9 mouse cellular contexts compared by ENCODE assay signal in the genomic region with DNA sequence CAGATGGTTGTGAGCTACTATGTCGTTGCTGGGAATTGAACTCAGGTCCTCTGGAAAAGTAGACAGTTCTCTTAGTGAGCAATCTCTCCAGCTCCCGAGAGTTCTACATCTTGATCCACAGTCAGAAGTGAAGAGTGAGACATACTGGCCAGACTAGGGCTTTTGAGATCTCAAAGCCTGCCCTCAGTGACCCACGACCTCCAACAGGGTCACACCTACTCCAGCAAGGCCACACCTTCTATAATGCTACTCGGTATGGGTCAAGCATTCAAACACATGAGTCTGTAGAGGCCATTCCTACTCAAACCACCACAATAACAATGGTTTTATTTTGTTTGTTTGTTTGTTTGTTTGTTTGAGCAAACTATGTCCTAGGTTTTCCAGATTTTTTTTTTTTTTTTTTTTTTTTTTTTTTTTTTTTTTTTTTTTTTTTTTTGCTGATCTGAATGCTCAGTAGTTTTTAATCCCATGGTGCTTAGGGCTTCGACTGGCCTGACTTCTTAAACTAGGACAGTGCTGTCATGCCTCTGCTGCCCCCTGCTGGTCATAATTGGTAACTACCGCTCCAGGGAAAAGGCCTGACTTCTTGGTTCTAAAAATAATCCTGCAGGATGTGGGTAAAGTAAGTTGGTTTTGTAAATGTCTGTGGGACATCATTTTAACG. TPM values are rescaled to one million over a fixed set of nuclear protein-coding genes. Genes with fewer than 3 reads are reported as not detected.
A peak's percentile ranks its signal among the peaks of the same experiment; 100 is the strongest.
DNase-seq lines count a peak whose midpoint lies in the region; ATAC-seq and TF ChIP-seq lines count a peak whose summit lies in the region.
"Had no signal": no experiment of that assay in that cellular context is flagged by ENCODE, and none has a peak within 500 bp of the region (broad histone marks: within the 10 kb centered on the region; RNA-seq: fewer than 3 reads in every experiment).

No protein-coding gene starts in this region.

- intact Hi-C loops in gastrocnemius, adult 2 months (cut with DNase I) = loop anchor here (2.0 to 10.0 kb wide), 4 partner anchors 60 to 478 kb away; no protein-coding TSS in a partner anchor

- DNase-seq in neural tube, embryonic 10.5 days (ENCODE audit: extremely low spot score, low spot score) = peak; percentile 80
- peak; percentile 90 to 92 for DNase-seq in cerebellum, postnatal 14 days
- peak; percentile 88 for DNase-seq in gastrocnemius, adult 2 months
- DNase-seq in liver = peak; percentile 81
- DNase-seq in neural tube, embryonic 11.5 days (ENCODE audit: low spot score) = peak; percentile 80
- peak; percentile 68 for DNase-seq in testis, postnatal 14 days (ENCODE audit: low spot score)

- H3K4me2 ChIP-seq in neural tube, embryonic 15.5 days = no peak overlapping the region
- H3K4me2 ChIP-seq in kidney, embryonic 14.5 days (replicated peaks; ENCODE audit: low read depth, low read length) = no peak overlapping the region
- no peak overlapping the region for H3K4me2 ChIP-seq in neural tube, embryonic 11.5 days (ENCODE audit: low read depth)
- H3K4me2 ChIP-seq: embryonic facial prominence, embryonic 13.5 days had no signal

- H3K36me3 ChIP-seq in neural tube, embryonic 15.5 days = no peaks in the 10 kb centered on the region
- no peaks in the 10 kb centered on the region for H3K36me3 ChIP-seq in kidney, embryonic 14.5 days (ENCODE audit: control insufficient read depth, insufficient read depth, low read length)
- H3K36me3 ChIP-seq in neural tube, embryonic 11.5 days (ENCODE audit: control insufficient read depth, insufficient read depth, low read length) = no peaks in the 10 kb centered on the region
- H3K36me3 ChIP-seq: embryonic facial prominence, embryonic 13.5 days had no signal

- no peak overlapping the region for H3K9ac ChIP-seq in neural tube, embryonic 15.5 days (replicated peaks)
- H3K9ac ChIP-seq in kidney, embryonic 14.5 days (ENCODE audit: low read depth, low read length) = no peak overlapping the region
- no peak overlapping the region for H3K9ac ChIP-seq in neural tube, embryonic 11.5 days (ENCODE audit: low read length)
- H3K9ac ChIP-seq: embryonic facial prominence, embryonic 13.5 days had no signal

- peaks cover 3% of the 10 kb centered on the region; the same call in 1 of the 2 replicates for H3K4me1 ChIP-seq in neural tube, embryonic 15.5 days
- H3K4me1 ChIP-seq in kidney, embryonic 14.5 days (ENCODE audit: control insufficient read depth, insufficient read depth, low read length) = no peaks in the 10 kb centered on the region
- no peaks in the 10 kb centered on the region for H3K4me1 ChIP-seq in neural tube, embryonic 11.5 days (ENCODE audit: control insufficient read depth, insufficient read depth, low read length)
- H3K4me1 ChIP-seq: embryonic facial prominence, embryonic 13.5 days had no signal

- no peak for ATAC-seq in neural tube, embryonic 15.5 days (ENCODE audit: low FRiP score)
- peak; percentile 71; the same call in 1 of the 2 replicates for ATAC-seq in kidney, embryonic 14.5 days (ENCODE audit: low FRiP score, low TSS enrichment)
- ATAC-seq in neural tube, embryonic 11.5 days (ENCODE audit: insufficient read depth, low FRiP score, low TSS enrichment) = no peak

- H3K27ac ChIP-seq in neural tube, embryonic 15.5 days (replicated peaks) = no peak overlapping the region
- no peak overlapping the region for H3K27ac ChIP-seq in gastrocnemius, adult 2 months
- no peak overlapping the region for H3K27ac ChIP-seq in kidney, embryonic 14.5 days (ENCODE audit: low read depth, low read length)
- H3K27ac ChIP-seq in neural tube, embryonic 11.5 days (ENCODE audit: low read depth, low read length) = no peak overlapping the region
- H3K27ac ChIP-seq: embryonic facial prominence, embryonic 13.5 days had no signal

- peak; percentile 82 for TF ChIP-seq CTCF in gastrocnemius, adult 2 months (IDR thresholded peaks at IDR 0.05)

- no peaks in the 10 kb centered on the region for H3K27me3 ChIP-seq in neural tube, embryonic 15.5 days (replicated peaks)
- no peaks in the 10 kb centered on the region for H3K27me3 ChIP-seq in kidney, embryonic 14.5 days (ENCODE audit: control insufficient read depth, insufficient read depth, low read length)
- no peaks in the 10 kb centered on the region for H3K27me3 ChIP-seq in neural tube, embryonic 11.5 days (ENCODE audit: control insufficient read depth, insufficient read depth, low read length)

- WGBS in neural tube, embryonic 15.5 days = 53% methylated on average over 7 of the region's 7 CpGs
- WGBS in kidney, embryonic 14.5 days = 52% methylated on average over 7 of the region's 7 CpGs
- 50% methylated on average over 7 of the region's 7 CpGs for WGBS in neural tube, embryonic 11.5 days

- no peak overlapping the region for H3K4me3 ChIP-seq in neural tube, embryonic 15.5 days (replicated peaks)
- H3K4me3 ChIP-seq in gastrocnemius, adult 2 months = no peak overlapping the region
- H3K4me3 ChIP-seq in kidney, embryonic 14.5 days (ENCODE audit: low read length) = no peak overlapping the region
- H3K4me3 ChIP-seq in neural tube, embryonic 11.5 days (ENCODE audit: low read depth, low read length) = no peak overlapping the region
- H3K4me3 ChIP-seq: embryonic facial prominence, embryonic 13.5 days had no signal

- no peaks in the 10 kb centered on the region for H3K9me3 ChIP-seq in neural tube, embryonic 15.5 days (replicated peaks)
- H3K9me3 ChIP-seq in kidney, embryonic 14.5 days (ENCODE audit: control insufficient read depth, low read length) = no peaks in the 10 kb centered on the region
- H3K9me3 ChIP-seq in neural tube, embryonic 11.5 days (ENCODE audit: control insufficient read depth, low read length) = no peaks in the 10 kb centered on the region
- H3K9me3 ChIP-seq: embryonic facial prominence, embryonic 13.5 days had no signal

RNA-seq across cellular contexts. Expression of a gene that starts 12.1 kb away (rescaled TPM):
- 2.6 and 3.5 TPM in 2 replicates for polyA plus RNA-seq in neural tube, embryonic 15.5 days (2015; fragmentation: Nextera tagmentation; extraction: Ambion mirVana)
- 1 to 10 TPM; 6.6 to 7.1 TPM for total RNA-seq in gastrocnemius, adult 2 months (2021)
- polyA plus RNA-seq in kidney, embryonic 14.5 days (2014; fragmentation: Nextera tagmentation; extraction: Ambion mirVana) = 2.2 and 4.8 TPM in 2 replicates
- polyA plus RNA-seq in neural tube, embryonic 11.5 days (2014; fragmentation: Nextera tagmentation; extraction: Ambion mirVana) = 3.2 and 3.9 TPM in 2 replicates
